Mouse (Mus musculus) brain, embryonic 14.5 days (tissue): ENCODE data around the gene 5730522E02Rik. TPM values are rescaled to one million over a fixed set of nuclear protein-coding genes. Genes with fewer than 3 reads are reported as not detected.
"Not testable (repeated sequence)": the region's sequence is repeated elsewhere in the genome, so short reads cannot be mapped to it uniquely, and the experiment has no call there.

Experiments used
- DNase-seq: peaks from one replicate; pipeline ENCODE4 v3.0.0-alpha.2; 2011; ENCODE audit warnings: low read depth
- CTCF ChIP-seq: fragments of 200-500 bp; IDR thresholded peaks from 2 replicates; pipeline ENCODE4 v1.5.1; 2012; ENCODE audit warnings: inconsistent platforms, mild to moderate bottlenecking, moderate library complexity, borderline replicate concordance; ENCODE audit not compliant: insufficient read depth, insufficient read length; ENCODE audit errors: extremely low read depth
- POLR2A ChIP-seq: fragments of 200-500 bp; IDR thresholded peaks from 2 replicates; pipeline ENCODE4 v1.6.1; 2012; ENCODE audit warnings: mild to moderate bottlenecking, inconsistent platforms, borderline replicate concordance; ENCODE audit not compliant: poor library complexity, insufficient read depth, insufficient read length, severe bottlenecking; ENCODE audit errors: extremely low read depth
- polyA plus RNA-seq: library from polyadenylated mRNA; depleted of rRNA; stranded (reverse); fragments of >200 nt; gene quantifications from 2 replicates; pipeline ENCODE4 v1.2.3, GENCODE M21; 2012; rRNA removed

Gene 5730522E02Rik
- polyA plus RNA-seq, result 11.1 and 11.8 TPM in 2 replicates

- TF ChIP-seq POLR2A, result no peak
- TF ChIP-seq CTCF, result no peak
- DNase-seq, result no peak
These were observed at the start of gene 5730522E02Rik for GRCm38 (mm10) chr11:26210582-26211180. Gene 5730522E02Rik (minus strand): TSS chr11:26210763.

GRCm38 (mm10) chr11:26236540-26236939 is 26.0 kb upstream of the 5730522E02Rik start:
- no peak for TF ChIP-seq POLR2A
- no peak for TF ChIP-seq CTCF
- DNase-seq, result no peak

- no peak for TF ChIP-seq POLR2A
- DNase-seq, result peak; percentile 62
These were observed 19.3 kb upstream of the 5730522E02Rik start for GRCm38 (mm10) chr11:26229895-26230294.

GRCm38 (mm10) chr11:26213643-26214042 is 3.1 kb upstream of the 5730522E02Rik start:
- DNase-seq, result not testable (repeated sequence)

GRCm38 (mm10) chr11:26209811-26210581 is 567 bp downstream of the 5730522E02Rik start:
- TF ChIP-seq POLR2A, result peak; percentile 77
- no peak for TF ChIP-seq CTCF
- peak; percentile 84 for DNase-seq

GRCm38 (mm10) chr11:26203466-26203865 is 7.1 kb downstream of the 5730522E02Rik start:
- TF ChIP-seq POLR2A (no peak), CTCF (no peak)
- no peak for DNase-seq

- TF ChIP-seq CTCF (no peak), POLR2A (no peak)
- DNase-seq, result no peak
These were observed 7.7 kb downstream of the 5730522E02Rik start for GRCm38 (mm10) chr11:26202842-26203241.

- DNase-seq, result no peak
- TF ChIP-seq CTCF, result no peak
- TF ChIP-seq POLR2A, result no peak
These were observed 8.8 kb downstream of the 5730522E02Rik start for GRCm38 (mm10) chr11:26201778-26202097.

- DNase-seq, result peak; percentile 65
- TF ChIP-seq CTCF (peak; percentile 65; the same call in 1 of the 2 replicates), POLR2A (no peak)
These were observed 9.4 kb downstream of the 5730522E02Rik start for GRCm38 (mm10) chr11:26200970-26201777.

GRCm38 (mm10) chr11:26195468-26195867 is 15.1 kb downstream of the 5730522E02Rik start:
- TF ChIP-seq CTCF, result no peak
- TF ChIP-seq POLR2A, result no peak
- DNase-seq, result no peak

GRCm38 (mm10) chr11:26187231-26187967 is 23.2 kb downstream of the 5730522E02Rik start:
- DNase-seq, result peak; percentile 26
- TF ChIP-seq POLR2A, result no peak
